Mouse (Mus musculus) hindbrain, embryonic 15.5 days (tissue): ENCODE measurements around the gene Srgap1. TPM values are rescaled to one million over a fixed set of nuclear protein-coding genes. Genes with fewer than 3 reads are reported as not detected.
A peak's percentile ranks its signal among the peaks of the same experiment; 100 is the strongest.

ENCODE experiments used
- ATAC-seq: fragments of 200-750 bp; cut with Nextera tagmentation; 2 replicates; pipeline ENCODE4 v1.8.0; 2017; ENCODE audit warnings: low read depth, moderate number of reproducible peaks, moderate TSS enrichment; ENCODE audit not compliant: low FRiP score
- H3K27ac ChIP-seq: fragments of 300-500 bp; sonication (generic); replicated peaks from 2 replicates; pipeline ENCODE4 v1.5.1; 2015; ENCODE audit warnings: mild to moderate bottlenecking, inconsistent platforms
- H3K27me3 ChIP-seq: fragments of 300-500 bp; sonication (generic); 2 replicates; pipeline ENCODE4 v1.6.1; 2015; ENCODE audit warnings: control low read depth, inconsistent platforms
- H3K36me3 ChIP-seq: fragments of 300-500 bp; sonication (generic); 2 replicates; pipeline ENCODE4 v1.6.1; 2015; ENCODE audit warnings: control low read depth, inconsistent platforms
- H3K4me1 ChIP-seq: fragments of 300-500 bp; sonication (generic); replicated peaks from 2 replicates; pipeline ENCODE4 v1.6.1; 2015; ENCODE audit warnings: control low read depth, inconsistent platforms
- H3K4me2 ChIP-seq: fragments of 300-500 bp; sonication (generic); 2 replicates; pipeline ENCODE4 v1.6.1; 2015; ENCODE audit warnings: moderate library complexity, mild to moderate bottlenecking, inconsistent platforms
- H3K4me3 ChIP-seq: fragments of 300-500 bp; sonication (generic); 2 replicates; pipeline ENCODE4 v1.5.1; 2015; ENCODE audit warnings: mild to moderate bottlenecking, inconsistent platforms
- H3K9ac ChIP-seq: fragments of 300-500 bp; sonication (generic); 2 replicates; pipeline ENCODE4 v1.6.1; 2015; ENCODE audit warnings: inconsistent platforms
- H3K9me3 ChIP-seq: fragments of 300-500 bp; sonication (generic); 2 replicates; pipeline ENCODE4 v1.6.1; 2016; ENCODE audit warnings: control low read depth, inconsistent platforms
- WGBS: fragments of 180-500 bp; shearing (Covaris S2); methylation state at CpG from one replicate; pipeline ENCODE4 v1.1.7; 2015; 5-methylcytosine and 5-hydroxymethylcytosine counted together
- polyA plus RNA-seq: library from polyadenylated mRNA; unstranded; fragments of >200 nt; fragmentation: Nextera tagmentation; extraction: Ambion mirVana; gene quantifications from 2 replicates; pipeline ENCODE4 v1.2.1, GENCODE M21; 2015

Gene Srgap1
- polyA plus RNA-seq, 1 experiment from 2014 or later, result 38.2 TPM

DNA sequence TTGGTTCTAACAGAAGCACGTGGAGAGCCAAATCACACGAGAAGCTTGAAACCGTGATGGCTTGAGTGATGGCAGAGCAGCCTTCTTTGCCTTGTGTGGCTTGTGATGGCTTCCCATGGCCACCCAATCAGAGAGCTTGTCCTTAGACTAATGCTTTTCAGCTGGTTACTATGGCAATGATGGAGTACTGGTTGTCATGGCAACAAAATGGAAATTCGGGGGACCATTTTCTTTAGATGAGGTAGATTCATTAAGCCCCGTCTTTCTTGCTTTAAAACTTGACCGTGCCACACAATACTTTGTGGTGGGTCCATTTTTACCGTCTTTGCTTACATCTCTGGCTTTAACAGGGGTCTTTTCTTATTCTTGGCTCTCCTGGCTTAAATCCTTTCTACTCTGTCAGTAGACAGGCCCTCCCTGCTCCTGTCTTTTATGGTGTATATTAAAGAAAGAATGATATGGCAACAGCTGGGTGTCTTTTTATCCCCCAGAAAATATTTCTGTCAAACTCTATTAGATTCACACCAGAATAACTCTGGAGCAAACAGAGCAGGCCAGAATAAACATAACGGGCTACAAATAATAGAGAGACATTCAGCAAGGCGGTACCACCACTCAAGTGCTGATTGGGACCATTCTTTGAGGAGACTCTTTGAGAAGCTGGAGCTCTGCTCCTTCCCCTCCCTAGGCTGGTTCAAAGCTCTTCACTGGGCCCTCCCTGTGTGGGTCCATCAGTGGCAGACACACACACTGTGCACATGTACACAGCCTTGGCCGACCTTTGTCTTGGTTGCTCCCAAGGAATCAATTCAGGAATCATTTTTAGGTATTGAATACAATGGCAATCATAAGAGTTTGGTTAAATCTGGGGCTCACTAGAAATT is 281.7 kb downstream of the Srgap1 start:
- peak; percentile 94 for ATAC-seq

DNA sequence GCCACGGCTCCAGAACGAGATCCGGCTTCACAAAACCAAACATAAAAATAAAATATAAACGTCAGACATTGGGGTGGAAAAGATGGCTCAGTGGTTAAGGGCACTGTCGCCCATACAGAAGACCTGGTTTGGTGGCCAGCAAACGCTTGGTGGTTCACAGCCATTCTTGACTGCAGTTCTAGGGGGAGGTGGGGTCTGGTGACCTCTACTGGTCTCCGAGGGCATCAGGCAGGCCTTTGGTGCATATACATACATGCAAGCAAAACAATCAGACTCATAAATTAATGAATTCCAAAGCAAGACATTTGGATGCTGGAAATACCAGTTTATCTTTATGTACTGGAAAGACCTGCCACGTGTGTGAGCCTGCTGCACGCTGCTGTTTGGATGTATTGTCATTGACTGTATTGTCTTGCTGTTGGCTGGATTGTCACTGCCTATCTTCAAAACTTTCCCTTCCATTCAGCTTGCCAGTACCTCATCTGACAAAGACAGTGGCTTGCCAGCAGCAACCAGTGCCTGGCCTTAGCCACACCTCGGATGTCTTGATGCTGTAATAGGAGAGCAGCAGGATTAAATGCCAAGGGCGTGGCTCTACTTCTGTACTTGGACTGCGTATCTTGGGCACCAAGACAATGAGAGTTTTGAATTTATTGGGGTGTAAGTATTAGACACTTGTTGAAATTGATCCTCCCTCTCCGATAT is 282.5 kb downstream of the Srgap1 start:
- peak; percentile 75 for ATAC-seq
- H3K9ac ChIP-seq, result no peak overlapping the region
- H3K27me3 ChIP-seq, result no peaks in the 10 kb centered on the region
- peak overlapping the region; percentile 70 for H3K27ac ChIP-seq
- peaks cover 11% of the 10 kb centered on the region; the same call in 1 of the 2 replicates for H3K4me1 ChIP-seq
- WGBS, result 82% methylated on average over 13 of the region's 13 CpGs
- H3K36me3 ChIP-seq, result no peaks in the 10 kb centered on the region
- no peak overlapping the region for H3K4me3 ChIP-seq
- H3K4me2 ChIP-seq, result no peak overlapping the region
- no peaks in the 10 kb centered on the region for H3K9me3 ChIP-seq

More for the DNA sequence above, 281.7 kb downstream of the Srgap1 start:
- Histone ChIP-seq H3K4me3 (no peak overlapping the region), H3K4me1 (peaks cover 11% of the 10 kb centered on the region; the same call in 1 of the 2 replicates), H3K36me3 (no peaks in the 10 kb centered on the region), H3K4me2 (no peak overlapping the region), H3K27ac (peak overlapping the region; percentile 70), H3K9me3 (no peaks in the 10 kb centered on the region), H3K9ac (no peak overlapping the region), H3K27me3 (no peaks in the 10 kb centered on the region)
- WGBS, result 41% methylated on average over 10 of the region's 10 CpGs

DNA sequence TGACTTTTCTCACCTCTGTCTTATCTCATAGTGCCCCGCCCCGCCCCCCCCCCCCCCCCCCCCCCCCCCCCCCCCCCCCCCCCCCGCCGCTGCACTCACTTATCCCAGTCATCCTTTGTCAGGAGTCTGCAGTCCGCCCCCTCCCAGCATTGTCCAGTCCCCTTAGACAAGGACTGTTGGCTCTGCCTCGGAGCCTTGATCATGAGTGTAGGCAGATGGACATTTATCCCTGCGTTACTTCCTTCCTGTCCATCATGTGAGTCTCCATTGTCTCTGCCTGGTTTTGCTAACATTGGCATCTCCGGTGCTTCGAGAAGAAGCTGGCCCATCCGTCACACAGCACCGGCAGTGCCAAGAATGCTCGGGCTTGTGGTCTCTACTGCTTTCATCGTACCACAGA is 283.9 kb downstream of the Srgap1 start:
- ATAC-seq, result no peak
- Histone ChIP-seq H3K27ac (no peak overlapping the region), H3K4me3 (no peak overlapping the region), H3K4me1 (peaks cover 11% of the 10 kb centered on the region; the same call in 1 of the 2 replicates), H3K36me3 (no peaks in the 10 kb centered on the region), H3K9ac (no peak overlapping the region), H3K27me3 (no peaks in the 10 kb centered on the region), H3K9me3 (no peaks in the 10 kb centered on the region), H3K4me2 (no peak overlapping the region)
- WGBS, result 78% methylated on average over 8 of the region's 13 CpGs

DNA sequence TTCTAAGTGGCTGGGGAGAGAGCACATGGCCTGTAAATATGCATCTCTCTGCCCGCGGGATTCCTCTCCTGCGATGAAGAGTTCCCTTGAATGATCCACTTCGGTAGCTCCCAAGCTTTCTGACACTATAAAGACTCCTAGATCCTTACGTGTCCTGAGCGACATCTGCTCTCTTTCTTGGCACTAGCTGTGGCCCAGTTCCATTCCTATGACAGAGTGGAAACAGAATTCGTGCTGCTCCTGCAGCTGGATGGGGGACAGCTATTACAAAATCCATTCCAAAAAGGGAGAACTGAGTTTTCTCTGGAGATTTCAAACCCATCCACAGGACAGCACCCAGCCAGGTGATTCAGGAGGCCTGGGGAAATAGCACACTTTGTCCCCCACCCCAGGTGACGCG is 285.0 kb downstream of the Srgap1 start:
- Histone ChIP-seq H3K36me3 (no peaks in the 10 kb centered on the region), H3K4me3 (no peak overlapping the region), H3K4me2 (no peak overlapping the region), H3K9ac (no peak overlapping the region), H3K27ac (no peak overlapping the region), H3K4me1 (peaks cover 11% of the 10 kb centered on the region; the same call in 1 of the 2 replicates), H3K27me3 (no peaks in the 10 kb centered on the region), H3K9me3 (no peaks in the 10 kb centered on the region)
- WGBS, result 80% methylated on average over 9 of the region's 9 CpGs
- ATAC-seq, result no peak

DNA sequence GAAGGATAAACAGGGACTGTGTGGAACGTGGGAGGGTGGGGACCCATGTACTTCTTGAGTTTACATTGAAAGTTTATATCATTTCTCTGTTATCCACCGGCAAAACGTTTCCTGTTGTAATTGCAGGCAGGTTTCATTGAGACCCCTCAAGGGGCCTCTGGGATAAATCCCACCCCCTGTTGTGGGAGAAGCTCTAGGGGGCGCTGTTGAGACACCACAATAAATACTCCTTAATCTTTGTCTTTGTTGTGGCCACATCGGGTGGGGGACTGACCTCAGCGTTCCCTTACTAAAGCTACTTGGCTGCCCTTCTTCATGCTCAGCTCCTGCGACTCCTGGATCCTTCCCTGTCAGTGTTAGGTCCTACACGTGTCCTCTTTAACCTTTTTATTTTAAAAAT is 288.0 kb downstream of the Srgap1 start:
- Histone ChIP-seq H3K36me3 (no peaks in the 10 kb centered on the region), H3K27ac (no peak overlapping the region), H3K4me2 (no peak overlapping the region), H3K4me1 (no peaks in the 10 kb centered on the region), H3K27me3 (no peaks in the 10 kb centered on the region), H3K9ac (no peak overlapping the region), H3K9me3 (no peaks in the 10 kb centered on the region), H3K4me3 (no peak overlapping the region)
- ATAC-seq, result no peak
- WGBS, result 49% methylated on average over 8 of the region's 8 CpGs

DNA sequence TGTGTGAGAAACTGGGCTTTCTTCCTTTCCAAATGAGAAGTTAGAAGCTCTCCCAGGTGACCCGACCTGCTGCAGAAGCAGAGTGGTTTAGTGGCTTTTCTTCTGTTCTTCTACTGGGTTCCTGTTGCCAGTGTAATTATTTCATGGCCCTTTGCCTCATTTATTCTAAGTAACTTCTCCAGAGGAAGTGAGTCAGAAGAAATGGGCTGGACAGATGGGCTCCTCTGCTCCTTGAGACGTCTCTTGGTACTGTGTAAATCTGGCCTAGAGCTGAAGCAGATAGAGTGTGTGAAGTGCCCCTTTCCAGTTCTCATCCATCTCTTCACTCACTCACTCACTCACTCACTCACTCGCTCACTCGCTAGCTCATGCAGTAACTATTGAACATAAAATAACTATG is 290.4 kb downstream of the Srgap1 start:
- Histone ChIP-seq H3K9ac (no peak overlapping the region), H3K27me3 (no peaks in the 10 kb centered on the region), H3K9me3 (no peaks in the 10 kb centered on the region), H3K4me2 (no peak overlapping the region), H3K36me3 (no peaks in the 10 kb centered on the region), H3K27ac (no peak overlapping the region), H3K4me1 (no peaks in the 10 kb centered on the region), H3K4me3 (no peak overlapping the region)
- 87% methylated on average over 4 of the region's 4 CpGs for WGBS
- no peak for ATAC-seq

DNA sequence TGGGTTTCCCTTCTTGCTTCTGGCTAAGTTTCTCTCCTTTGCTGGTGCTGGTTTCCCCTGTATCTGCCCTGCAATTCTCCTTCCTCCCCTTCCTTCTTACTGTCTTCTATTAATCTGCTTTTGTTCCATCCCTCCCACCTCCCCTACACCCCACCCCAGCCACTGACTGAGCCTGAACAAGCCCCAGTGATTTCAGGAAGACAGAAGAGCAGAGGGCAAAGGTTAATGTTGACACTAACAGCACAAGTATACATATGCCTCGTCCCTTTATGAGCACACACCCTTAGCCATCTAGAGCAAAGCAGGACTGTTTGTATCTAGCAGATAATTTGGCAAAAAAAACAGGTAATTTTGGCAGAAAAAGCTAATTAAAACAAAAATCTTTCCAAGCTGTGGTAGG is 291.3 kb downstream of the Srgap1 start:
- ATAC-seq, result no peak
- Histone ChIP-seq H3K9me3 (no peaks in the 10 kb centered on the region), H3K4me2 (no peak overlapping the region), H3K4me1 (no peaks in the 10 kb centered on the region), H3K27me3 (no peaks in the 10 kb centered on the region), H3K9ac (no peak overlapping the region), H3K4me3 (no peak overlapping the region), H3K27ac (no peak overlapping the region), H3K36me3 (0 out of 2 replicates have a peak, but pooled peaks cover under 1% of the 10 kb centered on the region)
- 33% methylated on average over 1 of the region's 1 CpGs for WGBS

DNA sequence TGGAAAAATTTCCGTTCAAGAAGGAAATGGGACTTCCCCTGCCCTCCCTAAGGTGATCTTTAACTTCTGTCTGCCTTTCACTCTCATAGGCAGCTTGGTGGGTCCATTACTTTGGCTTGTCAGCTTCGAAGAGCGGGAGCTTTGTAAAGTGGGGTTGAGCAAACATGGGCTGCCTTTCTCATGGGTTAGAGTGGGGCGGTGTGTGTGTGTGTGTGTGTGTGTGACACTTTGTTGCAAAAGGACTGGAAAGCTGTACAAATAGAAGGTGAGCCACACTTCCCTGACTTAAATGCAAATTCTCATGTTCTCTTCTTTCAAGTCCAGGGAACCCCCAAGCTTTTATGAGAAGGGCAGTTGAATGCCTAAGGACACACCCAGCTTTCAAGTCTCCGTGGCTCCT is 292.9 kb downstream of the Srgap1 start:
- H3K9ac ChIP-seq, result no peak overlapping the region
- no peak overlapping the region for H3K27ac ChIP-seq
- no peak for ATAC-seq
- H3K4me3 ChIP-seq, result no peak overlapping the region
- H3K4me1 ChIP-seq, result no peaks in the 10 kb centered on the region
- H3K27me3 ChIP-seq, result no peaks in the 10 kb centered on the region
- H3K4me2 ChIP-seq, result no peak overlapping the region
- H3K36me3 ChIP-seq, result peaks cover 4% of the 10 kb centered on the region; the same call in 1 of the 2 replicates
- WGBS, result 91% methylated on average over 5 of the region's 5 CpGs
- H3K9me3 ChIP-seq, result no peaks in the 10 kb centered on the region

DNA sequence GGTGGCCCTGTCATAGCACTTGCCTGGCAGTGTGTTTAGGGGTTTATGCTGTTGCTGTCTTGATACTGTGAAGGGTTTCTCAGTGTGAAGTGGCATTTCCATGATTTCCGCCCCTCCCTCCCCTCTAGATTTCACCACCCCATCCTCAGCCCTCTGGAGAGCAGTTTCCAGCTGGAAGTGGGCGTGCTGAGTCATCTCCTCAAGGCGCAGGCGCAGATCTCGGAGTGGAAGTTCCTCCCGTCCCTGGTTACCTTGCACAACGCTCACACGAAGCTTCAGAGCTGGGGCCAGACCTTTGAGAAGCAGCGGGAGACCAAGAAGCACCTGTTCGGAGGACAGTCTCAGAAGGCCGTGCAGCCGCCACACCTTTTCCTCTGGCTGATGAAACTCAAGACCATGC is 296.9 kb downstream of the Srgap1 start:
- no peak for ATAC-seq
- no peaks in the 10 kb centered on the region for H3K9me3 ChIP-seq
- H3K4me1 ChIP-seq, result no peaks in the 10 kb centered on the region
- 95% methylated on average over 12 of the region's 12 CpGs for WGBS
- H3K36me3 ChIP-seq, result peaks cover 12% of the 10 kb centered on the region
- H3K27ac ChIP-seq, result no peak overlapping the region
- no peak overlapping the region for H3K9ac ChIP-seq
- no peaks in the 10 kb centered on the region for H3K27me3 ChIP-seq
- no peak overlapping the region for H3K4me2 ChIP-seq
- H3K4me3 ChIP-seq, result no peak overlapping the region

DNA sequence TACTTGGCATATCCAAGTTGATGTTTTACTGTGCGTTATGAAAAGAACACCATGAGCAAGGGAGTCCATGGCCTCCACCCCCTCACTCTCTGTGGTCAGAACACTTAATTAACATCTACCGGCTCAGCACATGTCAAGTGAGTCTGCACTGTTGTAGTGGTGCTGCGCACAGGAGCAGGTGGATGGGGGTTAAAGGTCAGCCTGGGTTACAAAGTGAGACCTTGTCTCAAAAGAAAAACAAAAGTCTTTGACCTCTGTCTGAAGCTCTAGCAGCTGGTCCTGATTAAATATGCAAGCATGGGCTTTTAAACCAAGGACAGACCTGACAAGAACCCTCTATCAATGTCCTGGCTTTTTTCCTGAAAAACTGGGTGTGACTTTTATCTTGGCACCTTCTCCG is 304.8 kb downstream of the Srgap1 start:
- no peak for ATAC-seq
- Histone ChIP-seq H3K9me3 (no peaks in the 10 kb centered on the region), H3K27me3 (no peaks in the 10 kb centered on the region), H3K4me3 (no peak overlapping the region), H3K4me1 (peaks cover 8% of the 10 kb centered on the region), H3K27ac (no peak overlapping the region), H3K4me2 (no peak overlapping the region), H3K9ac (no peak overlapping the region), H3K36me3 (peaks cover under 1% of the 10 kb centered on the region; the same call in 1 of the 2 replicates)
- 36% methylated on average over 4 of the region's 4 CpGs for WGBS

DNA sequence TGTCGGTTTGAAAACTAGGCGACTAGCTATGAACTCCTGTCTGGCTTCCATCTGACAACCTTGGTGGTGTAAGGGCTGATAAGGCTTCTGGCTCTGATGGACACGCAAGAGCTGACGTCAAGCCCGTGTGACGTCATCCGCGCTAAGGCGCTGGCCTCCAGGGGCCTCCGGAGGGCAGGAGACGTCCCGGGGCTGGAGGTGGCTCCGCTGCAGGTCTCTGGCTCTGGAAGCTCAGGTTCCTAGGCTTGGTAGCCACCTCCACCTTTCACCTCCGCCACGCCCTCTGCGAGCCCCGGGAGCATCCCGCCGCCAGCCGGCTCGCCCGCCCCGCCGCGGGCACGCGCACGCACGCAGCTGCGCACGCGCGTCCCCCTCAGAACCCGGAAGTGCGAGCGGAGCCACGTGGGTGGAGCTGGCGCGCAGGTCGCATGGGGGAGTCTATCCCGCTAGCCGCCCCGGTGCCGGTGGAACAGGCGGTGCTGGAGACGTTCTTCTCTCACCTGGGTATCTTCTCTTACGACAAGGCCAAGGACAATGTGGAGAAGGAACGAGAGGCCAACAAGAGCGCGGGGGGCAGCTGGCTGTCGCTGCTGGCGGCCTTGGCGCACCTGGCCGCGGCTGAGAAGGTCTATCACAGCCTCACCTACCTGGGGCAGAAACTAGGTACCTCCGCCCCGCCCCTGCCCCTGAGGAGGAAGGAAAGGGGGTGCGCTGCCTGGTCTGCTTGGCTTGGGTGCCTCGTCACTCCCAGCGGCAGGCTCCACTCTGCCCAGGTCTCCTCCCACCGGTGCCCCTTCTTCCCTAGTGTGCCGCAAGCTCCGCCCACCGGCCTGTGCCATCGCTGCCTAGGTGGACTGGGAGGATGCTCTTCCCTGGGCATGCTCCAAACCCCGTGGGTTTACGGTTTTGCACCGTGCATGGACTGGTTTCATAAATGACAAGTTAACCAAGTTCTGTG is 307.3 kb downstream of the Srgap1 start, which contains the start of gene BC048403:
Gene BC048403 (plus strand): TSS at position 390 of the 958 bp plus-strand sequence.
- peak; percentile 92 for ATAC-seq
- H3K4me1 ChIP-seq, result peaks cover 8% of the 10 kb centered on the region
- H3K4me2 ChIP-seq, result peak within 1 kb of the TSS; percentile 95
- no peaks in the 10 kb centered on the region for H3K9me3 ChIP-seq
- no peaks in the 10 kb centered on the region for H3K36me3 ChIP-seq
- H3K9ac ChIP-seq, result peak within 1 kb of the TSS; percentile 56
- peak within 1 kb of the TSS; percentile 82 for H3K4me3 ChIP-seq
- no peaks in the 10 kb centered on the region for H3K27me3 ChIP-seq
- WGBS, result under 1% methylated on average over 58 of the region's 68 CpGs
- H3K27ac ChIP-seq, result peak within 1 kb of the TSS; percentile 82
